ENCODE assay signal across 8 mouse cellular contexts in the genomic region with DNA sequence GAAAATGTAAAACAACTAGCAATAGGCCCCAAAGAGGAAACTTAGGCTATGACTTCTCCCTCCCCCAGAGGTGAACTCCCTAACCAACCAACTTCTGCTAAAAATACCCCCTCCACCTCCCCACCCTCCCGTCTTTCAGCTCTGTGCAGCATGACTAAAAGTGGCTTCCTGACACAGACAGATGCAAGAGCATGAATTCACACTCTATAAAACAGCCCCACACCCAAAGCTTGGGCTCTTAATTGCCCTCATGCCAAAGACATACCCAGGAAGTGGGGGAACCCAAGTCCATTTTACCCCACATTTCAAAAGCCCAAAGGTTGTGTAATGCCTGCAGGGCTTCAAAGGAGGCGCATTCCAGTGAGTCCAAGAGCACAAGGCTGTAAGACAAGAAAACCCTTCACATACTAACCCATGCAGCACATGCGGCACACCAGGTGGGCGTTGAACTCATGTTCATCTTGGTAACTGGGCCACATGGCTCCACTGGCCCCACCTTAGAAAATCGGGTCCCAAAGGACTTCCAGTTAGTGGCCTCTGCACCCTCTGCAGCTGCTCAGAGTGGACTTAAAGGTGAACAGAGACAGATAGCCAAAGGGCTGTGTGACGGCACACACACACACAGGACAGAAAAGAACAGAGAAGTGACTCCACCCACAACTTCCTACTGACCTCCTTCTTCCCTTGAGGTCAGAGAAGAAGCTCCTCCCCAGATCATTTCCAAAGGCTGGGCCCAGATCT.
DNase-seq lines count a peak whose midpoint lies in the region; ATAC-seq lines count a peak whose summit lies in the region.

No protein-coding gene starts in this region.

- 24% methylated on average over 6 of the region's 6 CpGs for WGBS in liver, embryonic 16.5 days (ENCODE audit: insufficient replicate concordance)

- no peaks in the 10 kb centered on the region for H3K27me3 ChIP-seq in liver, embryonic 16.5 days (ENCODE audit: control insufficient read depth, insufficient read depth, low read depth, low read length)

- peak overlapping the region; percentile 27; the same call in 1 of the 2 replicates for H3K9ac ChIP-seq in liver, embryonic 16.5 days (ENCODE audit: low read depth, low read length)

- ATAC-seq in granulocyte monocyte progenitor cell, adult 5-6 weeks (replicated peaks; ENCODE audit: poor library complexity, severe bottlenecking): peak; percentile 80
- peak; percentile 60 for ATAC-seq in liver, embryonic 16.5 days (ENCODE audit: low read depth)

- no peaks in the 10 kb centered on the region for H3K9me3 ChIP-seq in liver, embryonic 16.5 days (replicated peaks; ENCODE audit: control insufficient read depth, low read length)

- peaks cover 23% of the 10 kb centered on the region for H3K4me1 ChIP-seq in liver, embryonic 16.5 days (ENCODE audit: control insufficient read depth, low read depth, low read length)

- H3K36me3 ChIP-seq in liver, embryonic 16.5 days (ENCODE audit: control insufficient read depth, insufficient read depth): no peaks in the 10 kb centered on the region

- H3K4me2 ChIP-seq in liver, embryonic 16.5 days (ENCODE audit: low read depth, low read length): peak overlapping the region; percentile 30

- peak overlapping the region; percentile 79 for H3K27ac ChIP-seq in liver, embryonic 16.5 days (ENCODE audit: low read length)

- peak overlapping the region; percentile 39 for H3K4me3 ChIP-seq in liver, embryonic 16.5 days (ENCODE audit: low read depth, low read length)

- intact Hi-C loops in left cerebral cortex, postnatal 14 days (cut with DNase I): no loop called here

- DNase-seq in lung, adult 18-20 months: peak; percentile 50 to 56
- no peak for DNase-seq in lung, postnatal 14 days
- peak; percentile 49 to 72 for DNase-seq in spleen, postnatal 4 days (ENCODE audit: low spot score in 2 of 2)
- no peak for DNase-seq in embryo, embryonic 10.5 days (ENCODE audit: low spot score)
- no peak for DNase-seq in left cerebral cortex, postnatal 14 days (ENCODE audit: low spot score in 2 of 2)
- no peak for DNase-seq in frontal cortex, postnatal 14 days (ENCODE audit: low spot score in 2 of 2)

Comparison
In these comparisons a context has a peak if more than half of its experiments do, and no peak if none do; other contexts are left out.
1. DNase-seq: peak in lung, adult 18-20 months (2 of 2) and spleen, postnatal 4 days (2 of 2); none in lung, postnatal 14 days (single experiment), embryo, embryonic 10.5 days (single experiment), left cerebral cortex, postnatal 14 days (0 of 2) and frontal cortex, postnatal 14 days (0 of 2).